Mouse (Mus musculus) kidney, postnatal 36 days (tissue): ENCODE results near the gene Mtx3.

Source experiments
- DNase-seq, 2 experiments: peaks; one replicate each; pipeline ENCODE4 v3.0.0; 2021 to 2022; ENCODE audit warnings: mixed read lengths in 2 of 2

The Mtx3 gene

GRCm38 (mm10) chr13:92884206-92884605 lies 39.6 kb downstream of the Mtx3 start:
- no peak for DNase-seq

GRCm38 (mm10) chr13:92884930-92885329 lies 40.4 kb downstream of the Mtx3 start:
- DNase-seq: no peak

GRCm38 (mm10) chr13:92899087-92899486 lies 54.5 kb downstream of the Mtx3 start:
- no peak for DNase-seq

GRCm38 (mm10) chr13:92903291-92903690 lies 58.7 kb downstream of the Mtx3 start:
- no peak for DNase-seq

GRCm38 (mm10) chr13:92905944-92906343 lies 61.4 kb downstream of the Mtx3 start:
- DNase-seq: no peak

GRCm38 (mm10) chr13:92907366-92907765 lies 62.8 kb downstream of the Mtx3 start:
- DNase-seq: no peak
